Mouse (Mus musculus) cerebellum, adult (tissue): ENCODE measurements around the gene Mark2.

Experiments used
- ATAC-seq: cut with Nextera tagmentation; 2 replicates; pipeline ENCODE4 v1.9.2; 2017; ENCODE audit warnings: mild to moderate bottlenecking, moderate library complexity, mixed read lengths; ENCODE audit not compliant: insufficient number of reproducible peaks, low FRiP score, low TSS enrichment

Mark2 gene

GRCm38 (mm10) chr19:7234537-7235221, 107.0 kb downstream of the Mark2 start:
- peak; percentile 70; the same call in 1 of the 2 replicates for ATAC-seq

- no peak for ATAC-seq
These were observed 115.1 kb downstream of the Mark2 start for GRCm38 (mm10) chr19:7226511-7226914.
